26 mouse cellular contexts compared by ENCODE assay signal in the genomic region with DNA sequence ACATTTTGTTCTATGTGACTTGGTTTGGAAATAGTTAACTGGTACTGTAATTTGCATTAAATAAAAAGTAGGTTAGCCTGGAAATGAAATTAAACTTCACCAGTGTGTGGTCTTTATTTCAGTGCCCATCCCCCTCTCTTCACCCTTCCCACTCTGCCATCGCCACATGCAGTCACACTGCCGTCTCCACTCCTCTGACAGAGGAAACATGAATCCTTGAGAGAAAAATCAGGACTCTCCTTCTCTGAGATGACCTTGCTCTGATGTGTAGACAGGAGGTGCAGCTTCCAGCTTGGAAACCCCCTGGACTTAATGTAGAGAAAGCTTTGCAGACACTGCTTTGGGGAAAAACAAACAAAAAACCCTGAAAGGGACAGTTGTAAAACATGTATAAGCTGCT. TPM values are rescaled to one million over a fixed set of nuclear protein-coding genes. Genes with fewer than 3 reads are reported as not detected.
"Had no signal": no experiment of that assay in that cellular context is flagged by ENCODE, and none has a peak within 500 bp of the region (broad histone marks: within the 10 kb centered on the region; RNA-seq: fewer than 3 reads in every experiment).

No protein-coding gene starts in this region.

- ATAC-seq: lung, postnatal 0 days; midbrain, embryonic 13.5 days; midbrain, embryonic 15.5 days had no signal

- H3K4me2 ChIP-seq: liver, embryonic 15.5 days; lung, embryonic 15.5 days; midbrain, embryonic 13.5 days; midbrain, embryonic 15.5 days; neural tube, embryonic 13.5 days; neural tube, embryonic 15.5 days had no signal

- H3K4me1 ChIP-seq: liver, embryonic 15.5 days; midbrain, embryonic 15.5 days had no signal

- H3K9me3 ChIP-seq: liver, embryonic 15.5 days; lung, embryonic 15.5 days; megakaryocyte, embryonic 14.5 days; midbrain, embryonic 10.5 days; midbrain, embryonic 13.5 days; midbrain, embryonic 15.5 days; neural tube, embryonic 13.5 days; neural tube, embryonic 15.5 days had no signal

- H3K9ac ChIP-seq: liver, embryonic 15.5 days; liver, postnatal 0 days; lung, embryonic 15.5 days; midbrain, embryonic 13.5 days; midbrain, embryonic 15.5 days; neural tube, embryonic 13.5 days; neural tube, embryonic 15.5 days had no signal

- H3K27me3 ChIP-seq: liver, embryonic 15.5 days; lung, embryonic 15.5 days; midbrain, embryonic 13.5 days; midbrain, embryonic 15.5 days; neural tube, embryonic 13.5 days; neural tube, embryonic 15.5 days had no signal

- H3K27ac ChIP-seq: liver, embryonic 15.5 days; lung, embryonic 15.5 days; macrophage; midbrain, embryonic 10.5 days; midbrain, embryonic 13.5 days; midbrain, embryonic 15.5 days; neural tube, embryonic 13.5 days had no signal

- DNase-seq: liver, postnatal 0 days; lung, adult 2 months; lung, postnatal 14 days; lung, postnatal 36 days; retina, postnatal 1 day; right cerebral cortex, adult 18-20 months; right cerebral cortex, postnatal 25 days; right cerebral cortex, postnatal 4 days; spleen, adult 18-20 months; thymus, adult 18-20 months; thymus, postnatal 14 days; thymus, postnatal 36 days had no signal

- H3K4me3 ChIP-seq: liver, embryonic 15.5 days; lung, embryonic 15.5 days; megakaryocyte, embryonic 14.5 days; midbrain, embryonic 10.5 days; midbrain, embryonic 13.5 days; midbrain, embryonic 15.5 days; myocyte; neural tube, embryonic 13.5 days; neural tube, embryonic 15.5 days had no signal

RNA-seq across cellular contexts. Expression of a gene that starts 49.2 kb away (rescaled TPM):
- total RNA-seq: megakaryocyte progenitor cell, adult 5-6 weeks had no signal
- polyA plus RNA-seq: macrophage; midbrain, embryonic 10.5 days; midbrain, embryonic 13.5 days; myocyte; neural tube, embryonic 11.5 days; neural tube, embryonic 15.5 days; thymus, postnatal 0 days had no signal
